In the genomic region with DNA sequence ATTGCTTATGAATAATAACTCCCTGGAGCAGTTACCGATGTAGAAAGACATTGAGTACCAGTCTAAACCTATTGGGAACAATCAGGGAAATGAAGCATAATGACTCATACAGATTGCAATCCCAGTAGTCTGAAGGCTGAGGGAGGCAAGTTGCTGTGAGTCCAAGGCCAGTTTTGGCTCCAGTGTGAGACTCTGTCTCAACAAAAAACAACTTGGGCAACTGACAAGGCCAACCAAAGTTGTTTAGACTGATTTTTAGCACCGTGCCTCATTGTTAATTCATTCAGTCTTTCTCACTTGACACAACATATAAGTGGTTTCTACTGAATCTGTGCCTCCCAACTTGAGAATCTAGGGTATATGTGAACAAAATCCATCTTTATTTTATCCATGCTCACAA, we compare ENCODE assay signal across 18 mouse cellular contexts.
DNase-seq lines count a peak whose midpoint lies in the region; TF ChIP-seq lines count a peak whose summit lies in the region.
"Had no signal": no experiment of that assay in that cellular context is flagged by ENCODE, and none has a peak within 500 bp of the region (broad histone marks: within the 10 kb centered on the region; RNA-seq: fewer than 3 reads in every experiment).

No protein-coding gene starts in this region.

- intact Hi-C loops in gastrocnemius, adult 2 months (cut with DNase I), result no loop called here

- peak; percentile 4 to 58 for DNase-seq in adrenal gland, adult (ENCODE audit: inconsistent age in 2 of 2, low spot score in 1 of 2)
- DNase-seq in adrenal gland, postnatal 25 days, result no peak
- peak; percentile 13 for DNase-seq in gastrocnemius, adult 2 months
- DNase-seq in gastrocnemius, postnatal 10 days, result no peak
- DNase-seq in adrenal gland, postnatal 10 days, result peak; percentile 1
- peak; percentile 13 for DNase-seq in skeletal muscle tissue, adult 2 months (ENCODE audit: low read depth, low spot score)
- DNase-seq in thymus, postnatal 10 days (ENCODE audit: low spot score in 2 of 2), result no peak
- DNase-seq in ovary, postnatal 14 days (ENCODE audit: low spot score), result no peak
- DNase-seq: cerebellum, adult 11 months; cerebellum, adult 8-10 months; cerebellum, postnatal 14 days; heart, adult 2 months; kidney, adult 2 months had no signal

- no peak overlapping the region for H3K27ac ChIP-seq in gastrocnemius, adult 2 months
- H3K27ac ChIP-seq: embryonic facial prominence, embryonic 12.5 days; forebrain, embryonic 12.5 days; heart, adult 2 months; hindbrain, embryonic 10.5 days; hindbrain, embryonic 14.5 days had no signal

- H3K4me3 ChIP-seq in gastrocnemius, adult 2 months, result no peak overlapping the region
- H3K4me3 ChIP-seq: embryonic facial prominence, embryonic 12.5 days; forebrain, embryonic 12.5 days; heart, adult 2 months; heart, embryonic 12.5 days; hindbrain, embryonic 10.5 days had no signal

- no peak for TF ChIP-seq CTCF in gastrocnemius, adult 2 months (IDR thresholded peaks at IDR 0.05)

Comparison
In these comparisons a context has a peak if more than half of its experiments do, and no peak if none do; other contexts are left out.
1. DNase-seq: peak in adrenal gland, adult (2 of 2), gastrocnemius, adult 2 months (single experiment), adrenal gland, postnatal 10 days (single experiment) and skeletal muscle tissue, adult 2 months (single experiment); none in adrenal gland, postnatal 25 days (single experiment), gastrocnemius, postnatal 10 days (single experiment), thymus, postnatal 10 days (0 of 2) and ovary, postnatal 14 days (single experiment).